Comparison of ENCODE assay signal across 7 mouse cellular contexts in the genomic region with DNA sequence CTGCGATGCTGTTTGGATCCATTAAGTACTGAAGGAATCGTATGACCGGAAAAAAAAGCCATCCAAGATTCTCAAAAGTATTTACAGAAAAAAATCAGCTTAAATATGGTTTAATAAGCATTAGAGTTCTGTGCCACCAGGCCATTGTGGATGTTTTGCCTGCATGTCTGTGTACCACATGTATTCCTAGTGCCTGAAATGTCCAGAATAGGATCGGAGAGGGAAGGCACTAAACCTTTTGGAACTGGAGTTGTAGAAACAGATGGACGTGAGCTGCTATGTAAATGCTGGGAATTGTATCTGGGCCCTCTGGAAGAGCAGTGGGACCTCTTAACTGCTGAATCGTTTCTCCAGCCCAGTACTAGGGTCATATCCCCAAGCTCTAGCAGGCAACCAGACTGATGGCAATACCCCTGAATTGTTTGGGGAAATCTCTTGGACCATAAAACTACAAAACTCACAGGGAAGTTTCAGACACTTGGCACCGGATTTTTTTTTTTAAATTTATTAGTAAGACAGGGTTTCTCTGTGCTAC.
DNase-seq lines count a peak whose midpoint lies in the region; ATAC-seq and TF ChIP-seq lines count a peak whose summit lies in the region.

No protein-coding gene starts in this region.

- H3K4me3 ChIP-seq in lung, embryonic 16.5 days (ENCODE audit: low read length): peak overlapping the region; percentile 64
- H3K4me3 ChIP-seq in forebrain, embryonic 13.5 days: peak overlapping the region; percentile 51
- H3K4me3 ChIP-seq in liver, embryonic 12.5 days: peak overlapping the region; percentile 63
- H3K4me3 ChIP-seq in stomach, postnatal 0 days (ENCODE audit: low read depth, low read length): peak overlapping the region; percentile 46

- H3K4me2 ChIP-seq in lung, embryonic 16.5 days (ENCODE audit: low read depth, low read length): peak overlapping the region; percentile 60
- peak overlapping the region; percentile 61 for H3K4me2 ChIP-seq in forebrain, embryonic 13.5 days
- H3K4me2 ChIP-seq in liver, embryonic 12.5 days: peak overlapping the region; percentile 66
- H3K4me2 ChIP-seq in stomach, postnatal 0 days (replicated peaks; ENCODE audit: low read depth): peak overlapping the region; percentile 52

- no peaks in the 10 kb centered on the region for H3K4me1 ChIP-seq in lung, embryonic 16.5 days (replicated peaks; ENCODE audit: control insufficient read depth, insufficient read depth, low read length)
- H3K4me1 ChIP-seq in forebrain, embryonic 13.5 days: peaks cover 12% of the 10 kb centered on the region
- H3K4me1 ChIP-seq in liver, embryonic 12.5 days: peaks cover 2% of the 10 kb centered on the region; the same call in 1 of the 2 replicates
- H3K4me1 ChIP-seq in stomach, postnatal 0 days (replicated peaks; ENCODE audit: control insufficient read depth, insufficient read depth): no peaks in the 10 kb centered on the region

- no peaks in the 10 kb centered on the region for H3K36me3 ChIP-seq in lung, embryonic 16.5 days (ENCODE audit: control insufficient read depth, insufficient read depth, low read length)
- H3K36me3 ChIP-seq in forebrain, embryonic 13.5 days (ENCODE audit: poor library complexity, severe bottlenecking): no peaks in the 10 kb centered on the region
- no peaks in the 10 kb centered on the region for H3K36me3 ChIP-seq in liver, embryonic 12.5 days
- H3K36me3 ChIP-seq in stomach, postnatal 0 days (ENCODE audit: control insufficient read depth, insufficient read depth, low read length): no peaks in the 10 kb centered on the region

- no peaks in the 10 kb centered on the region for H3K27me3 ChIP-seq in lung, embryonic 16.5 days (ENCODE audit: control insufficient read depth, insufficient read depth, low read depth, low read length)
- H3K27me3 ChIP-seq in forebrain, embryonic 13.5 days: no peaks in the 10 kb centered on the region
- no peaks in the 10 kb centered on the region for H3K27me3 ChIP-seq in liver, embryonic 12.5 days (replicated peaks)
- no peaks in the 10 kb centered on the region for H3K27me3 ChIP-seq in stomach, postnatal 0 days (ENCODE audit: control insufficient read depth, insufficient read depth, low read length)

- ATAC-seq in lung, embryonic 16.5 days (ENCODE audit: low read depth): peak; percentile 39; the same call in 1 of the 2 replicates
- peak; percentile 71 for ATAC-seq in forebrain, embryonic 13.5 days
- no peak for ATAC-seq in liver, embryonic 12.5 days
- no peak; the same call in 1 of the 2 replicates for ATAC-seq in stomach, postnatal 0 days (ENCODE audit: low FRiP score, low TSS enrichment)

- TF ChIP-seq EP300 in stomach, postnatal 0 days (optimal IDR thresholded peaks at IDR 0.05): no peak

- H3K9me3 ChIP-seq in lung, embryonic 16.5 days (ENCODE audit: control insufficient read depth, low read length): no peaks in the 10 kb centered on the region
- no peaks in the 10 kb centered on the region for H3K9me3 ChIP-seq in forebrain, embryonic 13.5 days (replicated peaks)
- H3K9me3 ChIP-seq in liver, embryonic 12.5 days (replicated peaks): no peaks in the 10 kb centered on the region
- H3K9me3 ChIP-seq in stomach, postnatal 0 days (ENCODE audit: control insufficient read depth, low read length): no peaks in the 10 kb centered on the region

- peak overlapping the region; percentile 24; the same call in 1 of the 2 replicates for H3K27ac ChIP-seq in lung, embryonic 16.5 days (ENCODE audit: low read length)
- H3K27ac ChIP-seq in forebrain, embryonic 13.5 days: peak overlapping the region; percentile 93
- 0 out of 2 replicates have a peak overlapping the region, but pooled peaks have one; percentile 79 for H3K27ac ChIP-seq in liver, embryonic 12.5 days
- peak overlapping the region; percentile 25; the same call in 1 of the 2 replicates for H3K27ac ChIP-seq in stomach, postnatal 0 days (replicated peaks)

- peak overlapping the region; percentile 71 for H3K9ac ChIP-seq in lung, embryonic 16.5 days (ENCODE audit: low read length)
- peak overlapping the region; percentile 68 for H3K9ac ChIP-seq in forebrain, embryonic 13.5 days
- H3K9ac ChIP-seq in liver, embryonic 12.5 days: peak overlapping the region; percentile 66
- peak overlapping the region; percentile 56; the same call in 1 of the 2 replicates for H3K9ac ChIP-seq in stomach, postnatal 0 days (ENCODE audit: low read length)

- TF ChIP-seq CTCF in stomach, postnatal 0 days (IDR thresholded peaks at IDR 0.05; ENCODE audit: low read depth): no peak

- no peak for DNase-seq in lung, postnatal 25 days (ENCODE audit: low spot score)
- no peak for DNase-seq in stomach, postnatal 0 days (ENCODE audit: low spot score)
- no peak for DNase-seq in cerebellum, postnatal 14 days
- no peak for DNase-seq in frontal cortex, postnatal 10 days (ENCODE audit: low spot score in 2 of 2)

- WGBS in lung, embryonic 16.5 days: 28% methylated on average over 7 of the region's 7 CpGs
- 38% methylated on average over 7 of the region's 7 CpGs for WGBS in forebrain, embryonic 13.5 days
- WGBS in liver, embryonic 12.5 days (ENCODE audit: insufficient replicate concordance): 26% methylated on average over 7 of the region's 7 CpGs
- 30% methylated on average over 7 of the region's 7 CpGs for WGBS in stomach, postnatal 0 days

Comparison
In these comparisons a context has a peak if more than half of its experiments do, and no peak if none do; other contexts are left out.
1. ATAC-seq: peak in lung, embryonic 16.5 days (single experiment) and forebrain, embryonic 13.5 days (single experiment); none in liver, embryonic 12.5 days (single experiment) and stomach, postnatal 0 days (single experiment).
2. H3K27ac ChIP-seq: peak in every context shown above with its lines; median percentile 93 in forebrain, embryonic 13.5 days; 79 in liver, embryonic 12.5 days; 25 in stomach, postnatal 0 days; 24 in lung, embryonic 16.5 days.
3. Peak in every context shown above with its lines, with median percentiles within 50 percentile points of each other: H3K4me2 ChIP-seq, H3K4me3 ChIP-seq and H3K9ac ChIP-seq.